Mouse (Mus musculus) liver, embryonic 11.5 days (tissue): ENCODE data around the gene Poc1a. TPM values are rescaled to one million over a fixed set of nuclear protein-coding genes. Genes with fewer than 3 reads are reported as not detected.
A peak's percentile ranks its signal among the peaks of the same experiment; 100 is the strongest.

Source experiments
- ATAC-seq: fragments of 200-750 bp; cut with Nextera tagmentation; replicated peaks from 2 replicates; pipeline ENCODE4 v1.8.0; 2017; ENCODE audit warnings: moderate number of reproducible peaks, mild to moderate bottlenecking, moderate TSS enrichment, moderate library complexity; ENCODE audit not compliant: low FRiP score
- DNase-seq: peaks from one replicate; pipeline ENCODE4 v3.0.0-alpha.2; 2017; ENCODE audit warnings: low spot score
- H3K27ac ChIP-seq: fragments of 300-500 bp; sonication (generic); 2 replicates; pipeline ENCODE4 v1.5.1; 2014; ENCODE audit warnings: mild to moderate bottlenecking, low read depth, low read length, control low read depth
- H3K27me3 ChIP-seq: fragments of 300-500 bp; sonication (generic); replicated peaks from 2 replicates; pipeline ENCODE4 v1.6.1; 2014; ENCODE audit warnings: low read length, mixed read lengths; ENCODE audit not compliant: control insufficient read depth, insufficient read depth
- H3K36me3 ChIP-seq: fragments of 300-500 bp; sonication (generic); 2 replicates; pipeline ENCODE4 v1.6.1; 2014; ENCODE audit warnings: mild to moderate bottlenecking, low read length, moderate library complexity, mixed read lengths; ENCODE audit not compliant: control insufficient read depth, insufficient read depth
- H3K4me1 ChIP-seq: fragments of 300-500 bp; sonication (generic); replicated peaks from 2 replicates; pipeline ENCODE4 v1.6.1; 2014; ENCODE audit warnings: low read length, mixed read lengths; ENCODE audit not compliant: control insufficient read depth, insufficient read depth
- H3K4me2 ChIP-seq: fragments of 300-500 bp; sonication (generic); 2 replicates; pipeline ENCODE4 v1.6.1; 2014; ENCODE audit warnings: mild to moderate bottlenecking, control low read depth, moderate library complexity
- H3K4me3 ChIP-seq: fragments of 300-500 bp; sonication (generic); 2 replicates; pipeline ENCODE4 v1.5.1; 2014; ENCODE audit warnings: low read depth, low read length, control low read depth
- H3K9ac ChIP-seq: fragments of 300-500 bp; sonication (generic); 2 replicates; pipeline ENCODE4 v1.6.1; 2014; ENCODE audit warnings: low read depth, low read length, control low read depth
- H3K9me3 ChIP-seq: fragments of 300-500 bp; sonication (generic); 2 replicates; pipeline ENCODE4 v1.6.1; 2016; ENCODE audit warnings: low read length, inconsistent platforms, mixed read lengths; ENCODE audit not compliant: control insufficient read depth
- WGBS: fragments of 180-500 bp; shearing (Covaris S2); extraction: QIAGEN DNeasy Blood & Tissue Kit; methylation state at CpG from one replicate; pipeline ENCODE4 v1.1.7; 2014; 5-methylcytosine and 5-hydroxymethylcytosine counted together
- polyA plus RNA-seq: library from polyadenylated mRNA; unstranded; fragments of >200 nt; fragmentation: Nextera tagmentation; extraction: Ambion mirVana; gene quantifications from 2 replicates; pipeline ENCODE4 v1.2.1, GENCODE M21; 2014

The Poc1a gene
- 36.6 and 39.0 TPM in 2 replicates for polyA plus RNA-seq

- Histone ChIP-seq H3K4me1 (peaks cover 8% of the 10 kb centered on the region), H3K4me3 (peak within 1 kb of the TSS; percentile 63), H3K4me2 (peak within 1 kb of the TSS; percentile 77), H3K9me3 (no peaks in the 10 kb centered on the region), H3K36me3 (peaks cover 6% of the 10 kb centered on the region; the same call in 1 of the 2 replicates), H3K27me3 (no peaks in the 10 kb centered on the region), H3K9ac (peak within 1 kb of the TSS; percentile 68), H3K27ac (peak within 1 kb of the TSS; percentile 54)
- peak; percentile 97 for ATAC-seq
- under 1% methylated on average over 47 of the region's 47 CpGs for WGBS
- DNase-seq: peak; percentile 98
These were observed at the start of gene Poc1a for GRCm38 (mm10) chr9:106280808-106281544. Gene Poc1a (plus strand): TSS chr9:106281061.

DNA sequence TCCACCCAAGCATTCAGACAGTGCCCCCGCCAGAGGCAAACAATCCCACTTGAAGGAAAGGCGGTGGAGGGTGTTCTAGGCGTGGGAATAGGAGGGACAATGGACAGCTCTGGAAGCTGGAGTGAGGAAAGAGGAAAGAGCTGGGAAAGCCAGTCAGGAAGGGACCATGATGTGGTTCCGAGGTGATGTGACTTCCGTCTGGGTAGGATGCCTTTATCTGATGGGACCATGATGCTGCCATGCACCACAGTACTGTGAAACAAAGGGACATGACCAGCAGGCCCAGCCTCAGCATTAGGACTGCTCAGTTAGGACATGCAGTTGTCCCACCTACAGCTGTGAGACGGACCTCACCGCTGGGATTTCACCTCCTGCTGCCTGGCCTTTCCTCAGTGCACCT lies 49.6 kb upstream of the Poc1a start:
- peaks cover 7% of the 10 kb centered on the region; the same call in 1 of the 2 replicates for H3K36me3 ChIP-seq
- H3K27ac ChIP-seq: no peak overlapping the region
- H3K4me3 ChIP-seq: no peak overlapping the region
- DNase-seq: no peak
- 61% methylated on average over 7 of the region's 7 CpGs for WGBS
- peaks cover 10% of the 10 kb centered on the region for H3K27me3 ChIP-seq
- no peak overlapping the region for H3K9ac ChIP-seq
- H3K9me3 ChIP-seq: no peaks in the 10 kb centered on the region
- ATAC-seq: no peak
- H3K4me1 ChIP-seq: peaks cover 15% of the 10 kb centered on the region
- no peak overlapping the region for H3K4me2 ChIP-seq

DNA sequence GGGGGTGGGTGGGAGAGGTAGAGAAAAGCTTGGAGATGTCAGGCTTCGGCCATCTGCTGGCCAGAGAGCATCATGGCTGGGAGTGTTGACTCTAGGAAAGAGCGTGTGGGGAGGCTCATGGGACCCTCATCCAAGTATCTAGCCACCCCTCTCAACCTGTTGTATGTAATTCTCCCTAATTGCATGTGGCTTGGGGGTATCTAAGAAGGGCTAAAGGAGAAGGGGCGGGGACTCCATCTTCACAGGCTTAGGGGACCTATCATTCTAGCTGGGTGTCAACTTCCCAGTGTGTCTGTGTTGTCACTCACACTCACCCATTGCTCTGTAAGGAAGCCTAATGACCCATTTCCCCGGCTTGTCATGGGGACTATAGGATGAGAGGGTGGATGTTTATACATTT lies 49.0 kb upstream of the Poc1a start:
- no peak overlapping the region for H3K4me2 ChIP-seq
- peaks cover 4% of the 10 kb centered on the region; the same call in 1 of the 2 replicates for H3K27me3 ChIP-seq
- ATAC-seq (no peak), DNase-seq (no peak)
- no peaks in the 10 kb centered on the region for H3K9me3 ChIP-seq
- H3K9ac ChIP-seq: no peak overlapping the region
- H3K4me3 ChIP-seq: no peak overlapping the region
- H3K36me3 ChIP-seq: peaks cover 12% of the 10 kb centered on the region; the same call in 1 of the 2 replicates
- peaks cover 12% of the 10 kb centered on the region; the same call in 1 of the 2 replicates for H3K4me1 ChIP-seq
- WGBS: 76% methylated on average over 4 of the region's 4 CpGs
- no peak overlapping the region for H3K27ac ChIP-seq

- Histone ChIP-seq H3K4me2 (no peak overlapping the region), H3K4me1 (peaks cover 6% of the 10 kb centered on the region; the same call in 1 of the 2 replicates), H3K9me3 (no peaks in the 10 kb centered on the region), H3K36me3 (peaks cover 19% of the 10 kb centered on the region; the same call in 1 of the 2 replicates), H3K9ac (no peak overlapping the region), H3K27me3 (no peaks in the 10 kb centered on the region), H3K27ac (no peak overlapping the region), H3K4me3 (no peak overlapping the region)
- 84% methylated on average over 3 of the region's 3 CpGs for WGBS
- DNase-seq: no peak
- no peak for ATAC-seq
These were observed 47.9 kb upstream of the Poc1a start for GRCm38 (mm10) chr9:106232956-106233355.

DNA sequence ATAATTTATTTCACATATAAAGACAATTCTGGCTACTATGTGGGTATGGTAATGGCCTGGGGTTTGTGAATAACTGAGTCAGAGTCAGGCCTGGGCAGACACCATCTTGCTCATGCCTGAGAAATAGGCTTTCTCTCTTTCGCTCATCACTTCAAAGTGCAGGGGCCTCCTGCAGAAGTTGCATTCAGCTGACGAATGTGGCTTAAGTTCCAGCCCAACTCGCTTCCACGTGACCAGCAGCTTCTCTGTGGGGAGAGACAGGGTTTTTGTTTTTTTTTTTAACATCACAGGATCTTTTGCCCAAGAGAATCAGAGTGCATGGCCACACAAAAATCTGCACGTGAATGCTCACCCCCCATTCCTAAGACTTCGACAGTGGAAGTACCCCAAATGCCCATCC lies 46.9 kb upstream of the Poc1a start:
- WGBS: 82% methylated on average over 6 of the region's 6 CpGs

DNA sequence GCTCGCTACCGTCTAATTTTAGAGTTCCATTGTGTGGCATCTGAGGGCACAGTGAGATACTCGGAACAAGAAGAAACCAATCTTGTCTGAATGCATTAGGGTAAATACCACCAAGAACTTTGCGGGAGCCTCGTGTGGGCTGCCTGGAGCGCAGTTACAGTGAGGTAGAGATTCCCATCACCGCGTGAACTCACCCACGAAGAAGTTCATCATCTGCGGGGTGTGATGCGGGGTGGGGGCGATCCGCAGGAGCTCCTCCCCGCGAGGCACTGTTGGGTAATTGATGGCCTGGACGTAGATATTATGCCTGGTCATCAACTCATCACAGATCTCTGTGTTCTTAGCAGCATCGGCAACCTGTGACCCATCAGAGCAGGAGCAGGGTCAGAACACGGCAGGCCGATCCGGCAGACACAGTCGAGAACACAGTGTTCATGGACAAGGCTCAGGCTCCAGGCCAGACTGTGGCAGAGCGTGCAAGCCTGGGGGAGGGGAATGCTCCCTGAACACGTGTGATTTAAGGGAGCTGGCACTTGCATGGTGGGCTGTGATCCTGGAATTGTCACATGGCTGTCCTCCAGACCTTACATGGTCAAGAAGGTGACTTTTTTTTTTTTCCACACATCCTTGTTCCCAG lies 45.5 kb upstream of the Poc1a start:
- ATAC-seq (no peak), DNase-seq (no peak)
- Histone ChIP-seq H3K27me3 (no peaks in the 10 kb centered on the region), H3K4me2 (no peak overlapping the region), H3K36me3 (peaks cover 35% of the 10 kb centered on the region), H3K9ac (no peak overlapping the region), H3K9me3 (no peaks in the 10 kb centered on the region), H3K27ac (no peak overlapping the region), H3K4me3 (no peak overlapping the region), H3K4me1 (no peaks in the 10 kb centered on the region)
- WGBS: 90% methylated on average over 23 of the region's 23 CpGs

More for the DNA sequence above, 46.9 kb upstream of the Poc1a start:
- H3K4me1 ChIP-seq: no peaks in the 10 kb centered on the region
- no peak overlapping the region for H3K27ac ChIP-seq
- H3K4me2 ChIP-seq: no peak overlapping the region
- no peaks in the 10 kb centered on the region for H3K27me3 ChIP-seq
- ATAC-seq: no peak
- peaks cover 27% of the 10 kb centered on the region for H3K36me3 ChIP-seq
- H3K4me3 ChIP-seq: no peak overlapping the region
- no peaks in the 10 kb centered on the region for H3K9me3 ChIP-seq
- no peak overlapping the region for H3K9ac ChIP-seq
- no peak for DNase-seq

GRCm38 (mm10) chr9:106236156-106236817 lies 44.6 kb upstream of the Poc1a start:
- Histone ChIP-seq H3K4me3 (no peak overlapping the region), H3K9ac (no peak overlapping the region), H3K27ac (no peak overlapping the region), H3K9me3 (no peaks in the 10 kb centered on the region), H3K36me3 (peaks cover 41% of the 10 kb centered on the region), H3K4me2 (no peak overlapping the region), H3K4me1 (no peaks in the 10 kb centered on the region), H3K27me3 (no peaks in the 10 kb centered on the region)
- WGBS: 92% methylated on average over 23 of the region's 23 CpGs
- ATAC-seq (no peak), DNase-seq (no peak)

GRCm38 (mm10) chr9:106236818-106237211 lies 44.0 kb upstream of the Poc1a start:
- Histone ChIP-seq H3K36me3 (peaks cover 46% of the 10 kb centered on the region), H3K4me2 (no peak overlapping the region), H3K4me3 (no peak overlapping the region), H3K9me3 (no peaks in the 10 kb centered on the region), H3K9ac (no peak overlapping the region), H3K27ac (no peak overlapping the region), H3K27me3 (no peaks in the 10 kb centered on the region), H3K4me1 (no peaks in the 10 kb centered on the region)
- DNase-seq (no peak), ATAC-seq (no peak)
- 80% methylated on average over 3 of the region's 3 CpGs for WGBS
